Mouse (Mus musculus): ENCODE measurements around the gene Pcdh19. TPM values are rescaled to one million over a fixed set of nuclear protein-coding genes. Genes with fewer than 3 reads are reported as not detected.

The Pcdh19 gene
- polyA plus RNA-seq, 1 experiment from 2014 or later = 16.2 TPM

- H3K9ac ChIP-seq = no peak overlapping the region
- WGBS = 30% methylated on average over 11 of the region's 11 CpGs
- H3K4me3 ChIP-seq = no peak overlapping the region
- peak overlapping the region; percentile 10; the same call in 1 of the 2 replicates for H3K4me2 ChIP-seq
- H3K27me3 ChIP-seq = no peaks in the 10 kb centered on the region
- H3K36me3 ChIP-seq (ENCODE audit: poor library complexity, severe bottlenecking) = no peaks in the 10 kb centered on the region
- H3K27ac ChIP-seq = no peak overlapping the region
- peaks cover 30% of the 10 kb centered on the region for H3K4me1 ChIP-seq
- no peaks in the 10 kb centered on the region for H3K9me3 ChIP-seq (replicated peaks)
- ATAC-seq = peak; percentile 79
These were observed 32.8 kb downstream of the Pcdh19 start for GRCm38 (mm10) chrX:133655876-133656538.

- no peaks in the 10 kb centered on the region for H3K9me3 ChIP-seq (replicated peaks)
- 53% methylated on average over 4 of the region's 4 CpGs for WGBS
- no peaks in the 10 kb centered on the region for H3K27me3 ChIP-seq
- no peak overlapping the region for H3K27ac ChIP-seq
- no peak overlapping the region for H3K9ac ChIP-seq
- H3K36me3 ChIP-seq (ENCODE audit: poor library complexity, severe bottlenecking) = no peaks in the 10 kb centered on the region
- no peak for ATAC-seq
- H3K4me3 ChIP-seq = no peak overlapping the region
- no peak overlapping the region for H3K4me2 ChIP-seq
- peaks cover 28% of the 10 kb centered on the region for H3K4me1 ChIP-seq
These were observed 33.6 kb downstream of the Pcdh19 start for GRCm38 (mm10) chrX:133655196-133655595.

GRCm38 (mm10) chrX:133653071-133653470 lies 35.7 kb downstream of the Pcdh19 start:
- Histone ChIP-seq H3K27ac (no peak overlapping the region), H3K27me3 (no peaks in the 10 kb centered on the region), H3K36me3 (ENCODE audit: poor library complexity, severe bottlenecking) (no peaks in the 10 kb centered on the region), H3K4me2 (no peak overlapping the region), H3K4me1 (peaks cover 28% of the 10 kb centered on the region), H3K9me3 (replicated peaks) (no peaks in the 10 kb centered on the region), H3K9ac (no peak overlapping the region), H3K4me3 (no peak overlapping the region)
- ATAC-seq = no peak; the same call in 1 of the 2 replicates
- WGBS = 32% methylated on average over 3 of the region's 3 CpGs

GRCm38 (mm10) chrX:133650379-133650778 lies 38.4 kb downstream of the Pcdh19 start:
- no peaks in the 10 kb centered on the region for H3K36me3 ChIP-seq (ENCODE audit: poor library complexity, severe bottlenecking)
- H3K27me3 ChIP-seq = no peaks in the 10 kb centered on the region
- ATAC-seq = no peak
- no peak overlapping the region for H3K4me3 ChIP-seq
- WGBS = 82% methylated on average over 3 of the region's 3 CpGs
- no peak overlapping the region for H3K4me2 ChIP-seq
- no peak overlapping the region for H3K27ac ChIP-seq
- H3K4me1 ChIP-seq = peaks cover 8% of the 10 kb centered on the region; the same call in 1 of the 2 replicates
- no peak overlapping the region for H3K9ac ChIP-seq
- H3K9me3 ChIP-seq (replicated peaks) = no peaks in the 10 kb centered on the region

GRCm38 (mm10) chrX:133647809-133648208 lies 41.0 kb downstream of the Pcdh19 start:
- Histone ChIP-seq H3K27me3 (no peaks in the 10 kb centered on the region), H3K4me1 (0 out of 2 replicates have a peak, but pooled peaks cover 3% of the 10 kb centered on the region), H3K4me3 (no peak overlapping the region), H3K9ac (no peak overlapping the region), H3K27ac (no peak overlapping the region), H3K4me2 (no peak overlapping the region), H3K9me3 (replicated peaks) (no peaks in the 10 kb centered on the region), H3K36me3 (ENCODE audit: poor library complexity, severe bottlenecking) (no peaks in the 10 kb centered on the region)
- no peak for ATAC-seq
- WGBS = 38% methylated on average over 2 of the region's 2 CpGs

- 0 out of 2 replicates have a peak, but pooled peaks have one; percentile 33 for ATAC-seq
- H3K4me1 ChIP-seq = peaks cover 4% of the 10 kb centered on the region; the same call in 1 of the 2 replicates
- H3K36me3 ChIP-seq (ENCODE audit: poor library complexity, severe bottlenecking) = no peaks in the 10 kb centered on the region
- no peak overlapping the region for H3K9ac ChIP-seq
- H3K4me2 ChIP-seq = no peak overlapping the region
- H3K4me3 ChIP-seq = no peak overlapping the region
- no peak overlapping the region for H3K27ac ChIP-seq
- H3K9me3 ChIP-seq (replicated peaks) = no peaks in the 10 kb centered on the region
- H3K27me3 ChIP-seq = no peaks in the 10 kb centered on the region; the same call in 1 of the 2 replicates
These were observed 49.3 kb downstream of the Pcdh19 start for GRCm38 (mm10) chrX:133639445-133639844.

- H3K4me1 ChIP-seq = no peaks in the 10 kb centered on the region
- H3K4me3 ChIP-seq = no peak overlapping the region
- no peak overlapping the region for H3K9ac ChIP-seq
- H3K36me3 ChIP-seq (ENCODE audit: poor library complexity, severe bottlenecking) = no peaks in the 10 kb centered on the region; the same call in 1 of the 2 replicates
- no peak overlapping the region for H3K27ac ChIP-seq
- ATAC-seq = no peak
- WGBS = 74% methylated on average over 8 of the region's 8 CpGs
- no peaks in the 10 kb centered on the region for H3K9me3 ChIP-seq (replicated peaks)
- 0 out of 2 replicates have a peak, but pooled peaks cover 2% of the 10 kb centered on the region for H3K27me3 ChIP-seq
- no peak overlapping the region for H3K4me2 ChIP-seq
These were observed 59.2 kb downstream of the Pcdh19 start for GRCm38 (mm10) chrX:133629538-133629937.

- Histone ChIP-seq H3K36me3 (ENCODE audit: poor library complexity, severe bottlenecking) (no peaks in the 10 kb centered on the region), H3K27ac (no peak overlapping the region), H3K9me3 (replicated peaks) (no peaks in the 10 kb centered on the region), H3K27me3 (no peaks in the 10 kb centered on the region), H3K4me2 (no peak overlapping the region), H3K9ac (no peak overlapping the region), H3K4me1 (no peaks in the 10 kb centered on the region), H3K4me3 (no peak overlapping the region)
- no peak for ATAC-seq
- 79% methylated on average over 1 of the region's 1 CpGs for WGBS
These were observed 70.6 kb downstream of the Pcdh19 start for GRCm38 (mm10) chrX:133618222-133618621.

GRCm38 (mm10) chrX:133605828-133606227 lies 83.0 kb downstream of the Pcdh19 start:
- 64% methylated on average over 4 of the region's 4 CpGs for WGBS
- no peak overlapping the region for H3K4me2 ChIP-seq
- ATAC-seq = no peak

GRCm38 (mm10) chrX:133604272-133604671 lies 84.5 kb downstream of the Pcdh19 start:
- Histone ChIP-seq H3K9ac (no peak overlapping the region), H3K4me3 (no peak overlapping the region), H3K4me2 (no peak overlapping the region), H3K36me3 (ENCODE audit: poor library complexity, severe bottlenecking) (no peaks in the 10 kb centered on the region), H3K4me1 (peaks cover 12% of the 10 kb centered on the region; the same call in 1 of the 2 replicates), H3K27ac (no peak overlapping the region), H3K9me3 (replicated peaks) (no peaks in the 10 kb centered on the region), H3K27me3 (no peaks in the 10 kb centered on the region)
- ATAC-seq = no peak
- 46% methylated on average over 4 of the region's 4 CpGs for WGBS

More at GRCm38 (mm10) chrX:133605828-133606227, 83.0 kb downstream of the Pcdh19 start:
- no peak overlapping the region for H3K9ac ChIP-seq
- no peaks in the 10 kb centered on the region for H3K27me3 ChIP-seq
- no peaks in the 10 kb centered on the region for H3K36me3 ChIP-seq (ENCODE audit: poor library complexity, severe bottlenecking)
- no peak overlapping the region for H3K4me3 ChIP-seq
- no peak overlapping the region for H3K27ac ChIP-seq
- peaks cover 15% of the 10 kb centered on the region; the same call in 1 of the 2 replicates for H3K4me1 ChIP-seq
- no peaks in the 10 kb centered on the region for H3K9me3 ChIP-seq (replicated peaks)

GRCm38 (mm10) chrX:133602068-133602467 lies 86.7 kb downstream of the Pcdh19 start:
- Histone ChIP-seq H3K9ac (no peak overlapping the region), H3K4me1 (peaks cover 11% of the 10 kb centered on the region; the same call in 1 of the 2 replicates), H3K36me3 (ENCODE audit: poor library complexity, severe bottlenecking) (no peaks in the 10 kb centered on the region), H3K4me3 (no peak overlapping the region), H3K27me3 (no peaks in the 10 kb centered on the region), H3K4me2 (no peak overlapping the region), H3K9me3 (replicated peaks) (no peaks in the 10 kb centered on the region), H3K27ac (no peak overlapping the region)
- 49% methylated on average over 2 of the region's 2 CpGs for WGBS
- peak; percentile 50; the same call in 1 of the 2 replicates for ATAC-seq

- no peaks in the 10 kb centered on the region for H3K9me3 ChIP-seq (replicated peaks)
- ATAC-seq = no peak
- H3K4me3 ChIP-seq = no peak overlapping the region
- no peak overlapping the region for H3K9ac ChIP-seq
- H3K27me3 ChIP-seq = no peaks in the 10 kb centered on the region
- 74% methylated on average over 1 of the region's 1 CpGs for WGBS
- no peaks in the 10 kb centered on the region for H3K36me3 ChIP-seq (ENCODE audit: poor library complexity, severe bottlenecking)
- no peak overlapping the region for H3K4me2 ChIP-seq
- no peak overlapping the region for H3K27ac ChIP-seq
- peaks cover 7% of the 10 kb centered on the region; the same call in 1 of the 2 replicates for H3K4me1 ChIP-seq
These were observed 87.1 kb downstream of the Pcdh19 start for GRCm38 (mm10) chrX:133601658-133602057.

Data from forebrain, embryonic 13.5 days (tissue).